Mouse (Mus musculus): ENCODE measurements around the gene Isca1.
"Not testable (repeated sequence)": the region's sequence is repeated elsewhere in the genome, so short reads cannot be mapped to it uniquely, and the experiment has no call there.

DNA sequence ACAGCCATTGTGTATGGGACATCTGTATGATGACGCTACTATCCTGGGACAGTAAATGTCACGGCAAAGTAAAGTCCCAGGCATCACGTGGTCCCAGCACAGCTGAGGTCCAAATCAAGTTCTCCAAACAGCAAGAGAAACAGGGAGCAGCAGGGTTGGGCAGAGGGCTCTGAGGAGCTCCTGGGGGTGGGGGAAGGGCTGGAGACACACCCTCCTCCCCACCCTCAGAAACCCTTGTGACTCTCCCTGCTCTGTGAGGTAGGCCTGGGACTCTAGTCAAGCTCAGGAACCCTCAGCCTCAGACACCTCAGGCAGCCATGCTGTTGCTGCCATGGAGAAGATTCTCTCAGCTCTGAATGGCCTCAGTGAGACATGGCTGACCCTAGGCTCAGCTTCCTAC lies 57.6 kb downstream of the Isca1 start, which contains the start of gene Spata31d1b:
- TF ChIP-seq CTCF, EP300 (IDR thresholded peaks at IDR 0.05; ENCODE audit: low read depth): not testable (repeated sequence)

Measured in liver, postnatal 0 days (tissue).